25 mouse cellular contexts compared by ENCODE assay signal in the genomic region with DNA sequence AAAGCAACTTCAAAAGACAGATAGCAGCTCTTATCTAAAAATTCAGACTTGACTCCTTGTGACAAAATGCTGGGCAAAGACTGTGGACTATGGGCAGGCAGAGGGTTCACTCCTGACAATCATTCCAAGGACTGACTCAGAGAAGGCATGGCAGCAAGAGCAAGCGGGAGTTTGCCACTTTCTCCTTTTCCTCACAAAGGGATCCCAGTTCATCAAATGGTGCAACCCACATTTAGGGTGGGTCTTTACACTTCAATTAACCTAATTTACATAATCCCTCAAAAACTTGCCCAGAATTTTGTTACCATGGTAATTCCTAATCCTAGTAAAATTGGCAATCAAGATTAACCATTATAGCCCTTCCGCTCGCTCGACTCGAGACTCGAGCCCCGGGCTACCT. TPM values are rescaled to one million over a fixed set of nuclear protein-coding genes. Genes with fewer than 3 reads are reported as not detected.
DNase-seq lines count a peak whose midpoint lies in the region; ATAC-seq and TF ChIP-seq lines count a peak whose summit lies in the region.
"Had no signal": no experiment of that assay in that cellular context is flagged by ENCODE, and none has a peak within 500 bp of the region (broad histone marks: within the 10 kb centered on the region; RNA-seq: fewer than 3 reads in every experiment).

No protein-coding gene starts in this region.

- no peak for DNase-seq in forebrain, embryonic 11.5 days (ENCODE audit: low spot score)
- DNase-seq in G1E (ENCODE audit: low spot score): no peak
- DNase-seq in forebrain, embryonic 14.5 days (ENCODE audit: low spot score): peak; percentile 72
- DNase-seq in midbrain, embryonic 14.5 days: peak; percentile 36
- no peak for DNase-seq in kidney, postnatal 4 days
- DNase-seq in layer of hippocampus, postnatal 25 days (ENCODE audit: extremely low spot score in 1 of 2, low spot score in 1 of 2): no peak
- no peak for DNase-seq in embryo, embryonic 10.5 days (ENCODE audit: low spot score)
- DNase-seq: cerebellum, adult 11-12 months; cerebellum, postnatal 25 days; embryo, embryonic 11 days; heart, postnatal 36 days; kidney, postnatal 25 days; liver, embryonic 13.5 days; lung, adult 2 months; lung, postnatal 14 days; right cerebral cortex, postnatal 14 days had no signal

- no peak overlapping the region for H3K4me2 ChIP-seq in forebrain, embryonic 13.5 days
- no peak overlapping the region for H3K4me2 ChIP-seq in forebrain, embryonic 11.5 days (ENCODE audit: low read depth, low read length, severe bottlenecking)
- no peak overlapping the region for H3K4me2 ChIP-seq in forebrain, embryonic 14.5 days (ENCODE audit: low read length)
- H3K4me2 ChIP-seq in midbrain, embryonic 14.5 days (ENCODE audit: low read length): no peak overlapping the region
- H3K4me2 ChIP-seq: embryonic facial prominence, embryonic 13.5 days; heart, embryonic 15.5 days; hindbrain, embryonic 15.5 days; limb, embryonic 13.5 days; liver, embryonic 13.5 days had no signal

- no peaks in the 10 kb centered on the region for H3K27me3 ChIP-seq in forebrain, embryonic 13.5 days
- no peaks in the 10 kb centered on the region for H3K27me3 ChIP-seq in forebrain, embryonic 11.5 days (ENCODE audit: control insufficient read depth, insufficient read depth, low read length)
- H3K27me3 ChIP-seq in G1E (ENCODE audit: insufficient read depth, low read length): no peaks in the 10 kb centered on the region
- H3K27me3 ChIP-seq in forebrain, embryonic 14.5 days (replicated peaks; ENCODE audit: control insufficient read depth, insufficient read depth, low read length): no peaks in the 10 kb centered on the region
- no peaks in the 10 kb centered on the region for H3K27me3 ChIP-seq in midbrain, embryonic 14.5 days (ENCODE audit: control insufficient read depth, insufficient read depth, low read length)
- H3K27me3 ChIP-seq: embryonic facial prominence, embryonic 13.5 days; heart, embryonic 15.5 days; hindbrain, embryonic 15.5 days; limb, embryonic 13.5 days; liver, embryonic 13.5 days; megakaryocyte, embryonic 14.5 days had no signal

- H3K4me1 ChIP-seq in forebrain, embryonic 13.5 days: peaks cover 10% of the 10 kb centered on the region
- H3K4me1 ChIP-seq in forebrain, embryonic 11.5 days (replicated peaks; ENCODE audit: control insufficient read depth, insufficient read depth, low read length): no peaks in the 10 kb centered on the region
- peaks cover 9% of the 10 kb centered on the region; the same call in 1 of the 2 replicates for H3K4me1 ChIP-seq in G1E (ENCODE audit: insufficient read depth, low read depth, low read length)
- H3K4me1 ChIP-seq in forebrain, embryonic 14.5 days (ENCODE audit: control insufficient read depth, insufficient read depth, low read length): peaks cover 4% of the 10 kb centered on the region
- H3K4me1 ChIP-seq in midbrain, embryonic 14.5 days (ENCODE audit: control insufficient read depth, insufficient read depth, low read length): 0 out of 2 replicates have a peak, but pooled peaks cover 4% of the 10 kb centered on the region
- H3K4me1 ChIP-seq: embryonic facial prominence, embryonic 13.5 days; heart, embryonic 15.5 days; hindbrain, embryonic 15.5 days; limb, embryonic 13.5 days had no signal

- no peaks in the 10 kb centered on the region for H3K36me3 ChIP-seq in forebrain, embryonic 13.5 days (ENCODE audit: poor library complexity, severe bottlenecking)
- no peaks in the 10 kb centered on the region for H3K36me3 ChIP-seq in forebrain, embryonic 11.5 days (ENCODE audit: control insufficient read depth, insufficient read depth, low read length)
- H3K36me3 ChIP-seq in G1E (replicated peaks): peaks cover 15% of the 10 kb centered on the region
- H3K36me3 ChIP-seq in forebrain, embryonic 14.5 days (ENCODE audit: control insufficient read depth, insufficient read depth, low read length): no peaks in the 10 kb centered on the region
- no peaks in the 10 kb centered on the region for H3K36me3 ChIP-seq in midbrain, embryonic 14.5 days (ENCODE audit: control insufficient read depth, insufficient read depth, low read length)
- H3K36me3 ChIP-seq: embryonic facial prominence, embryonic 13.5 days; heart, embryonic 15.5 days; hindbrain, embryonic 15.5 days; limb, embryonic 13.5 days; liver, embryonic 13.5 days had no signal

- H3K4me3 ChIP-seq in forebrain, embryonic 13.5 days: no peak overlapping the region
- no peak overlapping the region for H3K4me3 ChIP-seq in forebrain, embryonic 11.5 days (ENCODE audit: low read depth, low read length)
- no peak overlapping the region for H3K4me3 ChIP-seq in G1E (ENCODE audit: low read depth, low read length)
- no peak overlapping the region for H3K4me3 ChIP-seq in forebrain, embryonic 14.5 days (ENCODE audit: low read depth, low read length)
- H3K4me3 ChIP-seq in midbrain, embryonic 14.5 days (replicated peaks; ENCODE audit: low read depth, low read length): no peak overlapping the region
- H3K4me3 ChIP-seq: embryonic facial prominence, embryonic 13.5 days; heart, embryonic 15.5 days; hindbrain, embryonic 15.5 days; limb, embryonic 13.5 days; liver, embryonic 13.5 days; megakaryocyte, embryonic 14.5 days; myocyte had no signal

- no peak overlapping the region; the same call in 1 of the 2 replicates for H3K27ac ChIP-seq in forebrain, embryonic 13.5 days
- H3K27ac ChIP-seq in forebrain, embryonic 11.5 days (ENCODE audit: low read depth, low read length): no peak overlapping the region
- 0 out of 2 replicates have a peak overlapping the region, but pooled peaks have one; percentile 50 for H3K27ac ChIP-seq in forebrain, embryonic 14.5 days (ENCODE audit: low read depth, low read length)
- H3K27ac ChIP-seq in midbrain, embryonic 14.5 days (replicated peaks; ENCODE audit: low read depth, low read length): no peak overlapping the region
- H3K27ac ChIP-seq: embryonic facial prominence, embryonic 13.5 days; heart, embryonic 15.5 days; hindbrain, embryonic 15.5 days; limb, embryonic 13.5 days; liver, embryonic 13.5 days; stomach, postnatal 0 days had no signal

- 48% methylated on average over 7 of the region's 7 CpGs for WGBS in forebrain, embryonic 13.5 days
- 63% methylated on average over 7 of the region's 7 CpGs for WGBS in forebrain, embryonic 11.5 days
- 27% methylated on average over 7 of the region's 7 CpGs for WGBS in forebrain, embryonic 14.5 days
- 41% methylated on average over 7 of the region's 7 CpGs for WGBS in midbrain, embryonic 14.5 days

- no peak for TF ChIP-seq CTCF in G1E (IDR thresholded peaks at IDR 0.05; ENCODE audit: low read depth, low read length)

- ATAC-seq in forebrain, embryonic 13.5 days: peak; percentile 67
- no peak; the same call in 1 of the 2 replicates for ATAC-seq in forebrain, embryonic 11.5 days (replicated peaks; ENCODE audit: low FRiP score)
- peak; percentile 15; the same call in 1 of the 2 replicates for ATAC-seq in G1E (ENCODE audit: extremely low read depth, insufficient number of reproducible peaks, low FRiP score, poor library complexity, severe bottlenecking)
- peak; percentile 72; the same call in 1 of the 2 replicates for ATAC-seq in forebrain, embryonic 14.5 days
- ATAC-seq in midbrain, embryonic 14.5 days (ENCODE audit: low FRiP score, low TSS enrichment): 0 out of 2 replicates have a peak, but pooled peaks have one; percentile 11
- ATAC-seq: intestine, postnatal 0 days had no signal

- H3K9me3 ChIP-seq in forebrain, embryonic 13.5 days (replicated peaks): no peaks in the 10 kb centered on the region
- no peaks in the 10 kb centered on the region for H3K9me3 ChIP-seq in forebrain, embryonic 11.5 days (ENCODE audit: control insufficient read depth, low read length)
- no peaks in the 10 kb centered on the region for H3K9me3 ChIP-seq in G1E (replicated peaks)
- no peaks in the 10 kb centered on the region for H3K9me3 ChIP-seq in forebrain, embryonic 14.5 days (replicated peaks; ENCODE audit: control insufficient read depth, low read length)
- H3K9me3 ChIP-seq in midbrain, embryonic 14.5 days (ENCODE audit: control insufficient read depth, low read length): no peaks in the 10 kb centered on the region
- H3K9me3 ChIP-seq: embryonic facial prominence, embryonic 13.5 days; heart, embryonic 15.5 days; hindbrain, embryonic 15.5 days; limb, embryonic 13.5 days; liver, embryonic 13.5 days; megakaryocyte, embryonic 14.5 days had no signal

- no peak overlapping the region for H3K9ac ChIP-seq in forebrain, embryonic 13.5 days
- no peak overlapping the region for H3K9ac ChIP-seq in forebrain, embryonic 11.5 days (ENCODE audit: low read length)
- no peak overlapping the region for H3K9ac ChIP-seq in forebrain, embryonic 14.5 days (ENCODE audit: low read length)
- no peak overlapping the region for H3K9ac ChIP-seq in midbrain, embryonic 14.5 days (replicated peaks; ENCODE audit: low read length)
- H3K9ac ChIP-seq: embryonic facial prominence, embryonic 13.5 days; heart, embryonic 15.5 days; hindbrain, embryonic 15.5 days; limb, embryonic 13.5 days; liver, embryonic 13.5 days had no signal

RNA-seq across cellular contexts. Expression of gene Smap1, which starts 37.2 kb away (rescaled TPM):
- polyA plus RNA-seq in forebrain, embryonic 13.5 days (2015; fragmentation: Nextera tagmentation; extraction: Ambion mirVana): 36.4 and 45.0 TPM in 2 replicates
- 55.0 and 57.8 TPM in 2 replicates for polyA plus RNA-seq in forebrain, embryonic 11.5 days (2014; fragmentation: Nextera tagmentation; extraction: Ambion mirVana)
- total RNA-seq in G1E (2014; fragmentation: Nextera tagmentation): 382 and 473 TPM in 2 replicates
- total RNA-seq in G1E (2017): 80.9 and 98.0 TPM in 2 replicates
- polyA plus RNA-seq in G1E (2012): 34.7 and 37.6 TPM in 2 replicates
- 46.1 and 53.7 TPM in 2 replicates for polyA plus RNA-seq in forebrain, embryonic 14.5 days (2014; fragmentation: Nextera tagmentation; extraction: Ambion mirVana)
- polyA plus RNA-seq in midbrain, embryonic 14.5 days (2014; fragmentation: Nextera tagmentation; extraction: Ambion mirVana): 113 and 116 TPM in 2 replicates
- 100 to 1,000 TPM; 144 to 159 TPM for total RNA-seq in layer of hippocampus, postnatal 25 days (2021)

Comparison
In these comparisons a context has a peak if more than half of its experiments do, and no peak if none do; other contexts are left out.
1. DNase-seq: peak in forebrain, embryonic 14.5 days (single experiment) and midbrain, embryonic 14.5 days (single experiment); none in forebrain, embryonic 11.5 days (single experiment), G1E (single experiment), kidney, postnatal 4 days (0 of 2), layer of hippocampus, postnatal 25 days (0 of 2) and embryo, embryonic 10.5 days (single experiment).